Mouse (Mus musculus) left cerebral cortex, adult 2 months (tissue): ENCODE measurements around the gene Gm13305. TPM values are rescaled to one million over a fixed set of nuclear protein-coding genes. Genes with fewer than 3 reads are reported as not detected.
"Not testable (repeated sequence)": the region's sequence is repeated elsewhere in the genome, so short reads cannot be mapped to it uniquely, and the experiment has no call there.

ENCODE experiments used
- DNase-seq, 2 experiments: peaks; one replicate each; pipeline ENCODE4 v3.0.0; 2021 to 2022; ENCODE audit warnings: low spot score in 2 of 2, mixed read lengths in 1 of 2; ENCODE audit errors: extremely low spot score in 1 of 2
- H3K27ac ChIP-seq: fragments of 200-600 bp; 2 replicates; pipeline ENCODE4 v1.8.1; 2022
- H3K4me3 ChIP-seq: fragments of 200-600 bp; 2 replicates; pipeline ENCODE4 v1.8.1; 2022
- intact Hi-C: fragments of 180-260 bp; cut with DNase I; formaldehyde crosslinking; loops from one replicate; pipeline ENCODE4 v1.15.1; 2025
- long read RNA-seq, 2 experiments: library from polyadenylated mRNA; stranded (forward); transcript quantifications; one replicate each; pipeline ENCODE4 v2.0.0; 2021; ENCODE audit warnings: borderline mapping rate in 2 of 2
- total RNA-seq, 2 experiments: library from RNA; stranded (reverse); gene quantifications; 2 replicates each; pipeline ENCODE4 v1.2.3; 2021

The Gm13305 gene
- total RNA-seq = under 1 TPM; 0.89 to 0.97 TPM
- long read RNA-seq, experiment 1 = 0 reads
- long read RNA-seq, experiment 2 = 0 reads

DNA sequence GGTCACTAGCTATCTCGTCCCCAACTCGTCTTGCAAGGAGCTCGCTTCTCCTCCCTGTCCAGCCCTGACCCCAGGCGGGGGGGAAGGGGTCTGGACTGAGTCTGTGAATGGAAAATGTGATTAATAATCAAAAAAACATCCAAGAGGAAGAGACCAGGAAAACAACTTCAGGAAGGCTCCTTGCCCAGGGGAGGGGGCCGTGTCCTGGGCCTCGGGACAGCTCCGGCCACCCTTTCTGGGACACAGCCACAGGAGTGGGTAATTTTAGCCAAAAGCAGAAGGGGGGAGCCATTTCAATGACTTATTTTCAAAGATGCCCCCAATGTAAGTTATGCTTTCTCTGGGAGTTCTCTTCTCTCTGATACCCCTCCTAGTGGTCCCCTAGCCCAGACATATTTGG lies at the start of gene Gm13305:
Gm13305 (minus strand) TSS at position 101 of the 400 bp plus-strand sequence.
- DNase-seq, intact Hi-C loops, H3K4me3 ChIP-seq, H3K27ac ChIP-seq: not testable (repeated sequence)

DNA sequence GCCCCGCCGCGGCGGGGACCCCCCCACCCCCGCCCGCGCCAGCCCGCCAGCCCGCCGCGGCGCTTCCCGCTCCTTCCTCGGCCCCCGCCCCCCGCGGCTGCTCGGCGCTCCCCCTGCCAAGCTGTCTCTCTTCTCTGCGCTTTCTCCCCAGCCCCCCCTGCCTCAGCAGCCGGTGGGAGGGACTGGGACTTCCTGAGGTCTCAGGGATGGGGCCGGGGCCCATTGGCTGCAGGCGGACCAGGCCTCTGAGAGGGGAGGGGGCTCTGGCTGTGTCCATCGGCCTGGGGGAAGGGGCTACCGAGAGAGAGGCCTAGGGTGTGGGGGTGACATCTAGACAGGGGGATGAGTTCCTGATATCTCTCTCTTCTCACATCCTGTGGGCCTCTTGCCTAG lies 16.6 kb upstream of the Gm13305 start:
- intact Hi-C loops, DNase-seq, H3K4me3 ChIP-seq, H3K27ac ChIP-seq: not testable (repeated sequence)

DNA sequence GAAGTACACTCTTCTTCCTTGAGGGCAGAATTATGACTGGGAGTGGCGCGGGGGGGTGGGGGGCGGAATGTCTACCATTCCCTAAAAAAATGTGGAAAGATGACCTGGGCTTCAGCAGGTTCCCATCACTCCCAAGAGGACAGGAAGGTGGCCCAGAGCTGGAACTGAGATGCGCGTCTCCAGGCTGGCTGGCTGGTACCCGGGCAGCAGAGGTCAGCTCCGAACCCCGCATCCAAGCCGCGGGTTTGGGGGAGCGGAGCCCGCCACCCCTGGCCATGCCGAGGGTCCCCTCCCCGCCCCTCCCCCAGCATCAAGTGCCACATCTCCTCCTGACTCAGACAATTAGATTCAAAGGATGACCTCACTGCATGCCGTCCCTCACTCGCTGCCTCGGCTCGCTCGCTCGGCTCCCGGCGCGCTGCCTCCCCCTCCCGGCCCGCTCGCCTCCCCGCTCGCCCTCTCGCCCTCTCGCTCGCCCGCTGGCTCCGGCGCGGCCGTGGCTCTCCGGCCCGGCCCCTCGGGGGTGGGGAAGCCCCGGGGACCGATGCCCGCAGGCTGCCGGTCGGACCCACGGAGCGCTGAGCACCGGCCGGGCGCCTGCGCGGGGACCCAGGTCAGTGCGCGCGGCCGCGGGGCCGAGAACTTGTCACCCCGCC lies 16.0 kb upstream of the Gm13305 start:
- DNase-seq, H3K27ac ChIP-seq, intact Hi-C loops, H3K4me3 ChIP-seq: not testable (repeated sequence)

DNA sequence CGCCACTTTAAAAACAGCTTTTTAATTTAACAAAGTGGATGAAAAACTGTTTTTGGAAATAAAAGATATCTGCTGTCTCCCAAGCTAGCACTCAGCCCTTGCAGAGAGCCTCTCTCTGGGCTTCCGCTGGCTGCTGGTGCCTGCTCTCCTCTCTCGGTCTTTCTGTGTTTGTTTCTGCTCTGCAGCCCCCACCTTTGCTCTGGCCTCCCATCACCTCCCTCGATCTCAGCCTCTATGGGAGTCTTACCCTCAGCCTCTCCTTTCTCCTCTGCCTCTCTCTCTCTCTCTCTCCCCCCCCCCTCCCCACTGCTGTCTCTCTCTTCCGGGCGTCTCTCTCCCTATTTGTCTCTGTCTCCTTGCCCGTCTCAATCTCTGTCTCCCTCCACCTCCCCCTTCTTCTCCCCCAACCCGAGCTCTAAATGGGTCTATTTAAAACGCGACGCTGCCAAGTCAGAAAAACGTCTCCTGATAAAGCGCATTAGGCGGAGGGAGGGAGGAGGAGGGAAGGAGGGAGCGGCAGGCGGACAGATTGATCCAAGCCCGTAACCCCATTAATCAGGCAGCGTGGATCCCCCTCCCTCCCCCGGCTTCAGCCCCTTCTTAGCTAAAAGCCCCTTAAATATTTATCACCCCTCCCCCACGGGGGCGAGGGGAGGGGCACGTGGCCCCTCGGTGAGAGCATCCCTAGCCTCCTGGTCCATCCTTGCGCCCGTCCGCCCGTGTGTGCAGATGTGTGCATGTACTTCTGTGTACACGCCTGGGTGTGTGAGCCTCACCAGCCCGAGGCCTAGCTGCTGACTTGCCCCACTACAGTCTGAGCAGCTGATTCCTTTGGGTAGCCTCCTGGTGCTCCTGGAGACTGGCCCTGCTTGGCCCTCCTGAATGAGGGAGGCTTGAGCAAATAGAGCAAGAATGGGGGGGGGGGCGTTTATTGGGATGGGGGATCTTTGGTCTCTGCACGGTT lies 15.1 kb upstream of the Gm13305 start:
- H3K27ac ChIP-seq, DNase-seq, intact Hi-C loops, H3K4me3 ChIP-seq: not testable (repeated sequence)

DNA sequence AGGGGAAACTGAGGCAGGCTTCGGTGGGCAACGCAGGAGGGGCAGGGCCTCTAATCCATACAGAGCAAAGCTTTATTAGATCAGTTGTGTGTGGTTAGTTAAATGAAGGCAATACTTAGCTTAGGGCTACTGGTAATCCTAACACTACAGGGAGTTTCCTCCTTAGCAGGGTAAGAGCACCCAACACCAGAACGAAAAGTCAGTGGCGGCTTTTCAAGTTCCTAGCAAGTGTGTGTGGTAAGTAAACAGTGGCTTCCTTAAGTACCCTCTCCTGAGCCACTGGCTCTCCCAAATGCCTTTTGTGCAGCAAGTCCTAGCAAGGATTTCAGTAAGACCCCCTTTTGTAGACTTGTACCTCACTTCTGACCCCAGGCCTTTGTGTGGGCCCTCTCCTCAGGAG lies 9.8 kb upstream of the Gm13305 start:
- DNase-seq, H3K4me3 ChIP-seq, intact Hi-C loops, H3K27ac ChIP-seq: not testable (repeated sequence)

DNA sequence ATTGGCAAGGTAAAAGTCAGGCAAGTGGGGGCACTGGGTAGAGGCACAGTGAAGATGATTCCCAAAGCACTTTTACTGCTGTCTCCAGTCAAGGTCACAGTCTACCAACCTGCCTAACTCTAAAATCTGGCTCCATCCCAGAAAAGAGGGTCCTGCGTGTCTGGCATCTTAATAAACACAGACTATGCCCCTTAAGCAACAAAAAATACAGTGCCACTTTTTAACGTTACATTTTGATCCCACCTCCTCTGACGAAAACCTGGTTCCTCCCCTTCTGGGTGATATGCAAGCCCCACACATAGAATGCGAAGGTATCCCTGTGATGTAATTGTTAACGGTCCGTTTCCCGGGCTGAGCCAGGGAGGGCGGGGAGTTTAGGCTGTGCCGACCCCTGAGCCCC lies 15.3 kb downstream of the Gm13305 start, which contains the start of gene Gm13306:
Gm13306 (plus strand) TSS at position 301 of the 400 bp plus-strand sequence.
- H3K27ac ChIP-seq, DNase-seq, intact Hi-C loops, H3K4me3 ChIP-seq: not testable (repeated sequence)

DNA sequence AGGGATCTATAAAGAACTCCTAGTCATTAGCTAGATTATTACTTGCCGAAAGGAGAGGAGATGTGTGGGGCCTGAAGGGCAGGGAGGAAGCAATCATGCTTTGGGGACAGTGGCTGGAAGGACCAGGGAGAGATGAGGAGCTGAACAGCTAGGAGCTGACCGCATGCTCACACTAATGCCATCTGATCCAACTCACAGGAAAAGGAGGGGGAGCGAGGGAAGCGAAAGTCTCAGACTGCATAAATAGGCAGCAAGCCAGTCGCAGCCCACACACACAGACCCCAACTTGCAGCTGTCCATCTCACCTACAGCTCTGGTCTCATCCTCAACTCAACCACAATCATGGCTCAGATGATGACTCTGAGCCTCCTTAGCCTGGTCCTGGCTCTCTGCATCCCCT lies 53.9 kb downstream of the Gm13305 start, which contains the start of gene Gm13304:
Gm13304 (plus strand) TSS at position 301 of the 400 bp plus-strand sequence.
- intact Hi-C loops, H3K4me3 ChIP-seq, DNase-seq, H3K27ac ChIP-seq: not testable (repeated sequence)

Other genes with a start within 250 kb of the Gm13305 start
- 10 to 100 TPM; 53.2 to 62.4 TPM for gene Gm20878, start 227.0 kb downstream of the Gm13305 start, total RNA-seq
- 1 to 10 TPM; 4.6 to 5.6 TPM for gene Fam205a4, start 202.5 kb downstream of the Gm13305 start, total RNA-seq
- 1 to 10 TPM; 7.9 to 8.9 TPM for gene Gm21093, start 133.9 kb downstream of the Gm13305 start, total RNA-seq
- not detected for gene Gm3893, start 77.4 kb downstream of the Gm13305 start, total RNA-seq
- 10 to 100 TPM; 29.7 to 32.6 TPM for gene Gm13304, start 53.8 kb downstream of the Gm13305 start, total RNA-seq
- gene Gm13306, start 15.2 kb downstream of the Gm13305 start, total RNA-seq = 10 to 100 TPM; 45.6 to 58.0 TPM
- 10 to 100 TPM in 1 of 2 experiments, 1 to 10 TPM in 1; 9.7 to 10.8 TPM for gene Gm10600, start 72.0 kb upstream of the Gm13305 start, total RNA-seq
- gene Ccl21b, start 87.2 kb upstream of the Gm13305 start, total RNA-seq = not detected
- gene Gm21953, start 125.7 kb upstream of the Gm13305 start, total RNA-seq = not detected
- gene Fam205a3, start 149.7 kb upstream of the Gm13305 start, total RNA-seq = 1 to 10 TPM in 1 of 2 experiments, not detected in 1; 2.4 TPM